Mouse (Mus musculus) thymus, postnatal 0 days (tissue): ENCODE measurements around the gene Cr2. TPM values are rescaled to one million over a fixed set of nuclear protein-coding genes. Genes with fewer than 3 reads are reported as not detected.
"Not testable (repeated sequence)": the region's sequence is repeated elsewhere in the genome, so short reads cannot be mapped to it uniquely, and the experiment has no call there.

Experiments
- DNase-seq: peaks from one replicate; pipeline ENCODE4 v3.0.0-alpha.2; 2015; ENCODE audit warnings: low spot score
- polyA plus RNA-seq: library from polyadenylated mRNA; unstranded; fragments of >200 nt; fragmentation: Nextera tagmentation; extraction: Ambion mirVana; gene quantifications from 2 replicates; pipeline ENCODE4 v1.2.1, GENCODE M21; 2015

Gene Cr2
- 0.57 and 0.78 TPM in 2 replicates for polyA plus RNA-seq

DNA sequence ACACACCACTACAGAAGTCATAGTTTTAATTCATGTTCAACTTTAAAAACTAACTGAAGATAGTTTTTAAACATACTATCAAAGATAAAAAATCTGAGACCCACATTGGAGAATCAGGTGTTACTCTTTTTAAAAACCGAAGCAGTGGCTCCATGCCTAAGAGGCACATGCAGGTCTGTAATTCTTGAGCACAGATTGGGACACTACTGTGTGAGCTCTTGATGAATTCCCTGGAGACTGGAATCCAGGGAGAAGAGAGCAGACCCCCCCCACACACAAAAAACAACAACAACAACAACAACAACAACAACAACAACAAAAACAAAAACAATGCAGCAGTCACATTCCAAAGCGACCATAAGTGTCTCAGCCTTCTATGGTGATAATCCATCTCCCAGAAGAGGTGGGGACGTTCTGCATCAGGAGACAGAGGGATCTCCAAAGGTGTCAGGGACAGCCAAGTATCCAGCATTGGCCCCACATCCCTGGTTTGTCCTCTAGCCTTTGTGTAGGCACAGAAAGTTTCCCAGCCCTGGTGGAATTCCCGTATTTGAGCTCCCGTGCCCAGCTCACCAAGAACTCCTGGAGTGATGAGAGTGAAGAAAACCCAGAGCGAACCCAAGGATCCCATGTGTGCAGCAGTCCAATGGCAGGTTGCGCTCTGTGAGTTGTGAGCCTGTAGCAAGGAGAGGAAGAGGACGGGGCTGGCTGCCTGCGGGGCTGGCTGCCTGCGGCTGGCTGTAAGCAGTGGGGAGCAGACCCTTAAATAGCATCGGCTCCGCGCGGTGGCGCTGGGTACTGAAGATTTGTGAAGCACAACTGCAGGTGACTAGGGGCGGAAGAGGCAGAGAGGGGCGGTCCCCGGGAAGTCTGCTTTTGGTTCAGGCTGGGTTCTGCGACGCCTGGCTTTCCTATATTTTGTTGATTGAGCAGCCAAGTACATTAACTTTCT is at the start of gene Cr2:
Gene Cr2 (minus strand): TSS at position 737 of the 952 bp plus-strand sequence.
- DNase-seq: peak; percentile 85

DNA sequence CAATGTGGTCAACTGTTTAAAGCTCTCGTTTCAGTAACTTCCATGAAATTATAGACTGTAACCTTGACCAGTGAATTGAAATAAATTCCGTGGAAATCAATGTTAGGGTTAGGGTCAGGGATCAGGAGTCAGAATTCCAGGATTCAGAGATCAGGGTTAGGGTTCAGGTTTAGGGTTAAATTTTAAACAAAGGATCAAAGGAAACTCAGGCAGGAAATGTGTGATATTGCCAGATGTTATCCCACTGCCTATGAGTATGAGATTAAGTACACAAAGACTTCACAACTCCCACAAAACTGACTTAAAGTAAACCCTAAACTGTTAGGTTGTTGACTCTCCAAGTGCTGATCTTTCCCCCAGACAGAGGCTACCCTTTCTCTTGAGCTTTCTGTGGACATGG is 45.3 kb upstream of the Cr2 start:
- no peak for DNase-seq

DNA sequence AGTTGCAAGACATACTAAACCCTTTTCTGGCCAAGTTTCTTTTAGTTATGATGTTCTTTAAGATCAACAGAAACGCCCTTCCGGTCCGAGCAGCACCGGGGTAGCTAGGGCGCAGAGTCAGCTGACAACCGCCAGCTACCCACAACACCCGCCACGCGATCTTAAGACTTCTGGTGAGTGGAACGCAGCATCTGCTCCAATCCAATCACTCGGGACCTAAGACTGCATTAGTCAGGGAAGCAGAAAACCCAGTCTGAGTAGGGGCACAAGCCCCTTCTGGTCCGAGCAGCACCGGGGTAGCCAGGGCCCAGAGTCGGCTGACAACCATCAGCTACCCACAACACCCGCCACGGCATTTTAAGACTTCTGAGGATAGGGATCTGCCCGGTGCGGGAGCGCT is 36.3 kb upstream of the Cr2 start:
- not testable (repeated sequence) for DNase-seq

DNA sequence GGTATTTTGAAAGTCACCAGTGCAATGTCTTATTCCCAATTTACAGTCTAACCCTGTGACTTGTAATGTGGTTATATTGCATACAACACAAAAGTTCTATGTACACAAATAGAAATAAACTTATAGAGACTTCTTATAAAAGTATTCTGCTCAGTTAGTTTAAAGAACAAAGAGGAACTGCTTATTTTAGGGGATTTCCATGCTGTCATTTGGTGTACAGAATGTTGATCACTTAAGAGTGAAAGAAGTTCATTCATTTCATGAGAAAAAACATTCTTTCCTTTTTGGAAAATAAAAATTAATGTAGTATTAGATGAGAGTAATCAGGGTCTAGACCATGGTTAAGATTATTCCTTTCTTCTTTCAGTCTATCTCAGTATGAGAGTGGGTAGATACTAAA is 8.2 kb upstream of the Cr2 start:
- DNase-seq: no peak

DNA sequence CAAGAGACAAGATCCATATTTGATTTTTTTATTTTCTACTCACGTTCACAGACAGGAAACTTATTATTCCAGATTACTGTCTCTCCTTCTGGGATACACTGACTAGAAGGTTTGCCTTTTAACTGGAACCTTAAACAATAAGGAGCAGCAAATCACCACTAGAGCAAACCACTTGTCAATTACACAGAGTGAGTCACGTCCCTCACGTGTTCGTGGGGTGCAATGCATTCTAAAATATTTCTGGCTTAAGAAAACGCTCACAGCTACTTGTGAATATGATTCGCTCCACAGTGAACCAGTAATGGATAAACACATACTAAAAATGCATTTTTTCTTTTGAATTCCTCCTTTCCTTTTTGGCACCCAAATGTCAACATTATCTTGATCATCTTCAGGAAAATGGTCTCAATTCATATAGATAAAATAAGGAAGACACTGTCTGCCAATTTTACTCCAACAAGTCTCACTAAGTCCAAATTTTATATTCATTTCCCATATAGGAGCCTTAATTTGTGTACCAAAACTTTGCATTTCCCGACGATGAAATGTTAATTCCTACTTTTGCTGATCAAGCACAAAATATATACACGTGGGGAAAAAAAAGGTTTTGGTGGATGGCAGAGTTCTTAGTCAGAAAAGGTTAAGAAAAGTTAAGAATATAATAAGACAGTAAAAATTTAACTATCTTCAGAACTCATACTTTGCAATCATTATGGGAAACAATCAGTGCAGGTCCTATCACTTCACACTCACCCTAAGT is 11.3 kb downstream of the Cr2 start:
- no peak for DNase-seq

DNA sequence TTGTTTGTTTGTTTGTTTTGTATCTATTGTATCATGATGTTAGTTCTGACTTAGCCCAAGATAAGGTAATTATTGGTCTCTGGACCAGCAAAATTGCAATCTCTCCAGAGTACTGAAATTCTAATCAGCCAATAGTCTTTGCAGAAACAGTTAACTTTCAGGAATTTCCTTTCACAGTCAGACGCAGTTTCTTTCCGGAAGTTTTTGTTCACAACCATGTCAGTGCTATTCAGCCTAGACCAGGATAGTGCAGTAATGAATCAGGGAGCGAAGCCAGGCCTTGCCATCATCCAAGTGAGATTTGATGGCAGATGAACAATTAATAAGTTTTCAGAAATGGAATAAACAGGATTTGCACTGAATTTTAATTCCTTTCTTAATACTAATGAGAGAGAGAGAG is 44.4 kb downstream of the Cr2 start:
- peak; percentile 8 for DNase-seq

DNA sequence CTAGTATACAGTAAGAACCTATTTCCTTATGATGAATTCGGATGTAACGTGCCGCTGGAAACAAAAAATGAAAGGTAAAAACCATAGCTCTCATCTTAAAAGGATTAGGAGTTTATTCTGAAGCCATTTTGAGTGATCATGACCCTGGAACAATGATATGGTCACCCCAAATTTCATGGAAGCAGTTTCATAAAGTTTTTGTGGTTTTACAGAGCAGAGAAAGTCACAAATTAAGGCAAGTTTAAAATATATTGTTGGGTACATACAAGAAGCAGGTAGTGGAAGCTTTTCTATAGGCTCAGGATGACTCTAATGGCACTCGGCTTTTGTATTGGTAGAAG is 44.9 kb downstream of the Cr2 start:
- DNase-seq: no peak

DNA sequence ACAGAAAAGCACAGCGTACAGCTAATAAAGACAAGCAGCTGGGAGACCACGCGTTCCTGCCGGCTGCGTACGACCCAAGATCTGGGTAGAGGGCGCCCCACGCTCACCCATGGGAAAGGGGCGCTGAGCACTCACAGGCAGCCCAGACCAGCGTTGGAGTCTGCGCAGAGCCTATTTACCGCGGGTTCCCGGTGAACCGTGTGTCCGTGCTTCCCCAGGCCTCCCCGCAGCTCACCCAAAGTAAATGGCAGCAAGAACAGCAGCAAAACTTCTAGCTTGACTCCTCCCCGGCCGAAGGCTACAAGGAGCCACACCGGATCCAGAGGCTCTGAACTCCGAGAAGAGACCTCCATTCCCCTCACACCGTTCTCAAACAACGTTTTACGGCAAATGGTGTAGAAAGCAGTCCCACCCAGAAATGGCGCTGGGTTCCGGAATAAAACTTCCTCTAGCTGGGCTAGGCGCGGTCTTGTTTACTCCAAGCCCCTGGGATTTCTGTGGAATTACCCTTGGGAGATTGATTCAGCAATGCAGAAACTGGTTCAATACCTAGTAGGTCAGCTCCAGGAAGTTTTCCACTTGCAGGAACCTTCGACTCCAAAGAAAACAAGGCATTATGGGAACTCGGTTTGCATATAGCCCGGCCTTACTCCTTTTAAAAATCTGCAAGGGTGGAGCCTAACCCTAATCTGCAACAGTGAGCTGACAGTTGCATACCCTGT is 45.4 kb downstream of the Cr2 start, which contains the start of gene Cr1l:
Gene Cr1l (minus strand): TSS at position 634 of the 722 bp plus-strand sequence.
- peak; percentile 92 for DNase-seq

DNA sequence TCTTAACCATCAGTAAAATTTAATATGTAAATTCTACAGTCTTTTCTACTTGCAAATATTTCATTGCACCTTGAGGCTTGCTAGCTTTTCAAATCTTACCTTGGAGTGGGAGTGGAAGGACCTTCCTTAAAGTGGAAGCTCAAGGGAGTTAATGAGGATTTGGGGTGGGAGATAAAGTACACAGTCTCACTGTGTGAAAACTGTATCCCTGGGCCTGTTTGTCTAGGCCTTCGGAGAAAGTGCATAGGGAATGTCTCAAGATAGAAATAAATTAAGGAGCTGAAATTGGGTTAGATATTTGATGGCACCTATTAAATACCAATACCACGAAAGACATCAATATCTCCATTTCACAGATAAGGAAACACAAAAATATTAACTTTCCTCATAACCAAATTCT is 46.0 kb downstream of the Cr2 start:
- DNase-seq: no peak

DNA sequence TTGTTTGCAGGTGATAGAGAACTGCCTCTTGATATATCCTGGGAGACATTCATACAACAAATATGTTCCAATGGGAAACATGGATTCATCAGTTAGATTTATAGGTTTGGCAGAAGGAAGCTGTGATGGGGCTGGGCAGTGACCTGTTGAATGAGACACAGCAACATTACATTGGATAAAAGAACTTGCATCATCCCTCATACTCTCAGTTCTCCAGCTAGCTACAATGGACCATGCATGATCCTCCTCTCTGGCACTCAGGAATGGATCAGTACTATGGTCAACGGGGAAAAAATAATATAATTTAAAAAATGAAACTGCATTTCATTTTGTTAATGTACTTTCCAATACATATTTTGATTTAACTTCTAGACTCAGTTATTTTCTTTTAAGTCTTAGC is 46.6 kb downstream of the Cr2 start:
- no peak for DNase-seq

DNA sequence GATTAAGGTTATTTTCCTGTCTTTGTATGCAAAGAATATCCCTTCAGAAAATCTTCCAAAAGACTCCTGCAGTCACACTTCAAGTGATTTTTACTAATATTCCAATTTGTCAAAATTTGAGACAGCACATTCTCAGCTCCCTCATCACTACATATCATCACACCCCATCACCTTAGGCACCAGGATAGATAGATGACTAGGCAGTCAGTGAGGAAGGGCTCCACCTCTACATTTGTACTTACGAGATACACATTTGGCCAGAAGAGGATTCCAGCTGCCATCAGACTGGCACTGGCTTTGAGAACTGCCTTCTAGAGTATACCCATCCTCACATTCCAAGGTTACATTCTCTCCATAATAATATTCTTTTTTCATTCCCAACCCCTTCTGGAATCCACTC is 62.1 kb downstream of the Cr2 start:
- DNase-seq: no peak

DNA sequence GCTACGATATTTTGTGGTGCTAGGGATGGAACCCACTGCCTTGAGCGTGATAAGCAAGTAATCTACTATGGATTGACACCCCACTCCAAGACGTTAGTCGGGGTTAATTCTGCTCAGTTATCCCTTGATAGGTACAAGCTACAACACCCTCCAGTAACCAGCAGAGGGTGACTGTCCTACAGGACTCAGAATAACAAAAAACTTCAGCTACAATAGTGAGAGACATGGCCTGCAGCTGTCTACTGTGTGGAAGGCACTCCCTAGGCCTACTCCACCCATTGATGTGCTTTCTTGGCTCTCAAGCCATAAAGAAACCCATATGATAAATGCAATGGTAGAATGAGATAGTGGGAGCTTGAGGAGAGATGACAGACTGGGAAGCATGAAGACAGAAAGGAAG is 62.9 kb downstream of the Cr2 start:
- no peak for DNase-seq

DNA sequence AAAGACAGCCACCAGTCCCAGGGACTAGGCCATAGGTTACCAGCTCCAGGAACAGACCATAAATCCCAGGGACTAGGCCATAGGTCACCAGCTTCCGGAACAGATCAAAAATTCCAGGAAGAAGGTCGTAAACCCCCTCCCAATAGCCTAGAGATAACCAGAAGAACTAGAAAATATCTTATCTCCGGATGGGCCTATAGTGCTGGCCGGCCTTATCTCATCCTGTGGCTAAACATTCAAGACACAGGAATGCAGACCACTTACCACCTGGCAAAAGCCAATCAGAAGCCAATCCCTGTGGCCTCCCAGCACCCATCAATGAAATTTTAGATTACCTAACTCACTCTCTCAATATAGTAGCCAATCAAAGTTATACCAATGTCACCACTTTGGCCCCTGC is 75.8 kb downstream of the Cr2 start:
- DNase-seq: no peak

DNA sequence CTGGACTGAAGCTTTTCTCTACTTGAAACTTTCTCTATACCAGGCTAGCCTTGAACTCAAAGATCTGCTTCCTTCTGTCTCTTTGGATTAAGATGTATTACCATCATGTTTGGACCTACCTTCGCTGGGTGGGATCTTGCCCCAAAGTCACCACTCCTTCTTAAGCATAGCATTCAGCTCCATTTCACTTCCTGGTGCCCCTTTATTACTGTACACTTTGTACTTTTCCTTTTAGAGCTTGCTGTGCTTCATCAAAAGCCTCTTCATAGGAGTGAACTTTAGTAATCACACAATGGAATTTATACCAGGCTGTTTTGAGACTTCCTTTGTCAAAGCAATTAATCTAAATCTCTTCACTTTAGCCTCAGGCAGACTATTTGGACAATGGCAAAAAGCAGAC is 78.5 kb downstream of the Cr2 start:
- no peak for DNase-seq

DNA sequence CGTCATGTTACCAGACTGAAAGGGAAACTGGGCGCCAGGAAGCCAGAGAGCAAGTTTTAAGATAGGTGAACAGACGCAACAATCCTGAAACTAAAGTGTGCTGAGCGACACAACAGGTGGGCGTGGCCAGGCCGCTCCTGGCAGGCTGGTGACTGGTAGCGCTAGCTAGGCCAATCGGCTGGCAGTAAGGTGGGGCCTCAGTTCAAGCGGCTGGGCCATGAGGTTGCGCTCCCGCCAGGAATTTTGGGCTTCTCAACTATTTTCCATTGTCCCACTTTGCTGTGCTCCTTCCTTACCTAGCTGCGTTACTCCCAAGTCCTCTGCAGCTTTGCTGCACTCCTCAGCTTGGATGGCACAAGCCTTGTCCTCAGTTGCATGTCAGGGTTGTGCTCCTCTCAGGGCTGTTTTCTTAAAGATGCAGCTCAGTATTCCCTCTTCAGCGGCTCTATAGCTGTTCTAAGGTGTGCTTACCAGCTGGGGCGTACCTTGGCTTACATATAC is 84.2 kb downstream of the Cr2 start, which contains the start of gene Cd46:
Gene Cd46 (minus strand): TSS at position 30 of the 501 bp plus-strand sequence.
- peak; percentile 76 for DNase-seq

DNA sequence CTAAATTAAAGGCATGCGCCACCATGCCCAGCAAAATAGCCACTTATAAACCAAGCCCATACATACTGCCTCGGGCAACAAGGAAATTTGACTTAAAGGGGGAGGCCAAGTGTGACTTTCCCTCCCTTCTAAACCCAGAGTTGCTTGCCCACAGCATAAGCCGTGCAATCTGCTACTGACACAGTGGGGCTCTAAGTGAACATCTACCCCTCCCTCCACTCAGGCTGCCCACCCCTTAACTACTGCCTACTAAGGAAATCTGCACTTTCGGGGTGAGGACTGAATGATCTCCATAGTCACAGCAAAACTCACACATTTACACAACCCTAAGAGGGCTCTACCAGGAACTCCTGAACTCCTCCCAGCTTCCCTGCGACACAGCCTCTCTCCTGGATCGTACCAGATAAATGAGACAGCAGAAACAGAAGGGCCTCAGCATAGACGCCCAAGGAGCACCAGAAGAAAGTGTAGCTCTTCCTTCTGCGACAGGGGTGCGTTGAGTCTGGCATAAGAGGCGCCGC is 84.8 kb downstream of the Cr2 start:
- no peak for DNase-seq

Other genes starting within 250 kb of the Cr2 start
- gene Cd34, start 237.9 kb downstream of the Cr2 start, polyA plus RNA-seq: 36.8 and 37.4 TPM in 2 replicates
- 1.4 and 1.9 TPM in 2 replicates for gene Cd46, start 84.5 kb downstream of the Cr2 start, polyA plus RNA-seq
- 97.7 and 98.0 TPM in 2 replicates for gene Cr1l, start 45.1 kb downstream of the Cr2 start, polyA plus RNA-seq